Mouse (Mus musculus) lung, adult 2 months (tissue): Measurements from ENCODE around the gene Cldn6. TPM values are rescaled to one million over a fixed set of nuclear protein-coding genes. Genes with fewer than 3 reads are reported as not detected.
A peak's percentile ranks its signal among the peaks of the same experiment; 100 is the strongest.

ENCODE experiments used
- DNase-seq: peaks from one replicate; pipeline ENCODE4 v3.0.0; 2022
- H3K4me1 ChIP-seq: fragments of 200-500 bp; 2 replicates; pipeline ENCODE4 v1.6.1; 2011; ENCODE audit warnings: low read length; ENCODE audit not compliant: control insufficient read depth, insufficient read depth
- H3K4me3 ChIP-seq: fragments of 200-500 bp; replicated peaks from 2 replicates; pipeline ENCODE3; 2011; ENCODE audit warnings: low read depth, mild to moderate bottlenecking, control low read depth, low read length; ENCODE audit errors: extremely low read depth
- CTCF ChIP-seq: fragments of 200-500 bp; IDR thresholded peaks from 2 replicates; pipeline ENCODE4 v1.5.1; 2011; ENCODE audit warnings: mild to moderate bottlenecking, low read length, control low read depth; ENCODE audit not compliant: insufficient read depth
- POLR2A ChIP-seq: fragments of 200-500 bp; IDR thresholded peaks from 2 replicates; pipeline ENCODE4 v1.6.1; 2011; ENCODE audit warnings: low read depth, mild to moderate bottlenecking, control low read depth, low read length, borderline replicate concordance; ENCODE audit errors: extremely low read depth
- WGBS: fragments of 180-500 bp; shearing (Covaris S2); methylation state at CpG from one replicate; pipeline ENCODE4 v1.1.7; 2018; 5-methylcytosine and 5-hydroxymethylcytosine counted together
- polyA plus RNA-seq: library from polyadenylated mRNA; depleted of rRNA; stranded (reverse); fragments of >200 nt; gene quantifications from 2 replicates; pipeline ENCODE4 v1.2.3, GENCODE M21; 2012

Gene Cldn6
- polyA plus RNA-seq, 1 experiment: 0.86 TPM

DNA sequence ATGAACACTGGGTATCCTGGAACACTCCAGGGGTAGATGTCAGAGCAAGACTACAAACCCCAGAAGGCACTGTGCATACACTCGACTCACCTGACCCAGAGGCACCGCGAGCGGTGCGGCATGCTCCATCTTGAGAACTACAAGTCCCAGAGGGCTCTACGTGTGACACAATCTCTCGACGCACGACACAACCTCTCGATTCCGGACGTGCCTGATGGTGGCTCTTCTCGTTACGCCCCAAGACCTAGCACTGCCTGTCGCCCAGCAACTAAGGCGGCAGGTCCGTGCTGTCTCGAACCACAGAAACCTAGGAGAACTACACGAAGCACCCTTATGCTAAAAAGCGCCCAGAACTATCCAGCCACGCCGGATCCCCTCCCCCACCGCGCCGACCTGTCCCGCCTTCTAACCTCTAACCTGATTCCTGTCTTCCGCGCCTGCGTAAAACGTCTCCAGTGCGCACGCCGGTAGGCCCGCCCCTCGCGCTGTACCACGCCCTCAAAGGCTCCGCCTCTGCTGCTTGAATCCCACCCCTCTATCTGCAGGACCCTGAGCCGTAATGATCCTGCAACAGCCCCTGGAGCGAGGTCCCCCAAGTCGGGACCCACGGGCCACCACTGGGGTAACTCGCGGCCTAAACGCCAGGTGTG, 5.5 kb upstream of the Cldn6 start, which contains the start of the genes Hcfc1r1 and Thoc6:
Gene Hcfc1r1, plus strand, starts transcription at position 173 of the 650 bp plus-strand sequence.
Gene Thoc6, minus strand, starts transcription at position 459 of the 650 bp plus-strand sequence.
- Histone ChIP-seq H3K4me1 (peaks cover 3% of the 10 kb centered on the region), H3K4me3 (peak within 1 kb of the TSS; percentile 99)
- DNase-seq: peak; percentile 94
- TF ChIP-seq CTCF (no peak), POLR2A (peak; percentile 87; the same call in 1 of the 2 replicates)
- under 1% methylated on average over 45 of the region's 45 CpGs for WGBS

DNA sequence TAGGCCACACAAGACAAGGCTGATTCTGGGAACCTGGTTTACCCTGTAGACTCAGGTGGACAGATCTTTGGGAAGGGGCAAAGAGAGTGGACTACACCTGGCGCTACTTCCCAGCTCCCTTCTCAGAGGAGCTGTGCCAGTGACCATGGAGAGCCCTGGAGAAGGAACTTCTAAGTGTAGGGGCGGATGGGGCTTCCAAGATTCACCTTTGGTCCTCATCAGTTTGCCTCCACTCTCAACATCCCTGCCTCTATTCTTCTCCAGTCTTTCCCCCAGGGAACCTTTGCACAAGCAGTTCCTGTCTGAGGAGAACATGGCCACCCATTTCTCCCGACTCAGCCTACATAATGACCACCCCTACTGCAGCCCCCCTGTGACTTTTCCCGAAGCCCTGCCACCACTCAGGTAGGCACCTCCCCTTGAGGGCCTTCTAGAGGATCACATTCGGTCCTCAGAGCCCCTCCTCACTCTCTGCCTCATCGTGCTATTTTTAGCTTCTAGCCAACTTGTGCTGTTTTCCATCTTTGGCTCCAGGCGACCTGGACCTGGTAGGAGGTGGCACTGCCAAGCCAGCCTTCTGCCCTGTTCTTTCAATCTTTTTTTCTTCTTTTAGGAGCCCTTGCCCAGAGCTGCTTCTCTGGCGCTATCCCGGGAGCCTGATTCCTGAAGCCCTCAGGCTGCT, 4.6 kb upstream of the Cldn6 start:
- TF ChIP-seq POLR2A (no peak), CTCF (no peak)
- H3K4me1 ChIP-seq: peaks cover 3% of the 10 kb centered on the region
- peak; percentile 28 for DNase-seq
- peak overlapping the region; percentile 99 for H3K4me3 ChIP-seq
- WGBS: 33% methylated on average over 9 of the region's 9 CpGs

DNA sequence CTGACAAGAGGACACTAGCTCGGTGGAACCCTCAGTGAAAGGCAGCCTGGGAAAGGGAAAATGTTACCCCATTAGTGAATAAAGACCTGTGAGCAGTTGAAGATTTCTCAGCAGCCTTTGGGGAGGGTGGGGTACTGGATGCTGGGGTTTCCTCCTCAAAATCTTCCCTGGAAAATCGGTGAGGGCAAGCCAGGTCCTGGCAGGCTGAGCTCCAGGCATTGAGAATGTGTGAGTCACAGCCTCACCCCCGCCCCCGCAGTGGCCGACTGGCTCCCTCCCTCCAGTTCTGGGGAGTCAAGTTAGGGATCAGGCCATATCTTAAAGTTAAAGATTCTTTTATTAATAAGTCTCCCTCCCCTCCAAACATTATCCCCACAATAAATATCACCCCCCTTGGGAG, 3.9 kb upstream of the Cldn6 start:
- Histone ChIP-seq H3K4me1 (peaks cover 3% of the 10 kb centered on the region), H3K4me3 (no peak overlapping the region)
- peak; percentile 39 for DNase-seq
- TF ChIP-seq POLR2A (no peak), CTCF (no peak)
- WGBS: 39% methylated on average over 5 of the region's 5 CpGs

DNA sequence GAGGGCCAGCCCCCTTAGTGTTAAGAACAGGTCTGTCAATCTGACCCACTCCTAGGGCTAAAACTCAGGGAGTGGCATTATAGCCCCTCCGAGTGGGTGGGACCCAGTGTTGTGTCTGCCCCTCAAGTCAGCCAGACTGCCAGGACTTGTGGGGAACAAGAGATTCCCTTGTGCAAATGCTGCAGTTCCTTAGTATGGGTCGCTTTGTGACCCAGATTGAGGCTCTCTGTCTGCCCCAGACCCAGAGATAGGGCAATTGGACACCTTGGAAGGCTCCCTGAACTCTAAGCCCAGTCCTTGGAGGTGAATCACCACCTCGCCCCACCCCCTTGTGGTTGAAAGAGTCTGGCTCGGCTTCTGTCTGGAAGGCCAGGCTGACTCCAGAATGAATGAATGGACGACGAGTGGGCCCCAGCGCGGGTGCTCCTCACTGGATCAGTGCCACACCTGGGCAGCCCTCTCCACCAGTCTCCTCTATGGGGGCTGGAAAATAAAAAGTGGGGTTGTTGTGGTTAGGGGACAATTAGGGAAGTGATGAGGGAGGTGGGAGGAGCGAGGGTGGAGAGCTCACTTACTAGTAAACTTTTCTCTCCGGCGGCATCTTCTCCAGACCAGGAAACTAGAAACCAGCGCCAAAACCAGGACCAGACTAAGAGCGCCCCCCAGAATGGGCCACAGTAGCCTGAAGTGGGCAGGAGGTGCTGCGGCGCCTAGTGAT, 3.3 kb upstream of the Cldn6 start:
- H3K4me3 ChIP-seq: peak overlapping the region; percentile 83
- 19% methylated on average over 15 of the region's 15 CpGs for WGBS
- peaks cover 3% of the 10 kb centered on the region for H3K4me1 ChIP-seq
- DNase-seq: peak; percentile 60
- no peak for TF ChIP-seq CTCF
- no peak for TF ChIP-seq POLR2A

DNA sequence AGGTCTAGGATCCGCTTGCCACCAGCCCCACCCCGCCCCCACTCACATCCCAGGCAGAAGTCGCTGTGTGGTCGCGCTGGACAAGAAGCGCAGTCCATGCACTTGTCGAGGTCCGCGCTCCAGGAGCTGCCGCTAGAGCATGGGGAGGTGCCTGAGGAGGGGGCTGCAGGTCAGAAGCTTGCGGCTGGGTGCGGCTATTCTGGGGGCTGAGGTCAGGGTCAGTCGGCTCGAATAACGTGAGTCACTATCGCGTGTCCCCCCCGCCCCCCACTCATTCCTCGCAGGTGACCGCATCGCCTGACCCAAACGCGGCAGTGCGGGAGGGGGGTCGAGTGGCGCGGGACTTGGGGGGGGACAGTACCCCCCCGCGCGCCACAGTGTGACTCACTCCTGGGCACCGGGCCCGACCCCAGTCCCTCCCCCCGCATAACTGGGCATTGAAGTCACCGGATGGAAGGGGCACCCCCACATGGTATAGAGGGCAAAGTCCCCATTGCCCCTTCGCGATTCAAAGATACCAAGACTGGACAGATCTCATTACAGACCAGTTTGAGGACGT, 2.5 kb upstream of the Cldn6 start:
- DNase-seq: peak; percentile 65
- TF ChIP-seq CTCF (no peak), POLR2A (no peak)
- WGBS: 1% methylated on average over 36 of the region's 37 CpGs
- H3K4me1 ChIP-seq: peaks cover 3% of the 10 kb centered on the region
- H3K4me3 ChIP-seq: peak overlapping the region; percentile 83

DNA sequence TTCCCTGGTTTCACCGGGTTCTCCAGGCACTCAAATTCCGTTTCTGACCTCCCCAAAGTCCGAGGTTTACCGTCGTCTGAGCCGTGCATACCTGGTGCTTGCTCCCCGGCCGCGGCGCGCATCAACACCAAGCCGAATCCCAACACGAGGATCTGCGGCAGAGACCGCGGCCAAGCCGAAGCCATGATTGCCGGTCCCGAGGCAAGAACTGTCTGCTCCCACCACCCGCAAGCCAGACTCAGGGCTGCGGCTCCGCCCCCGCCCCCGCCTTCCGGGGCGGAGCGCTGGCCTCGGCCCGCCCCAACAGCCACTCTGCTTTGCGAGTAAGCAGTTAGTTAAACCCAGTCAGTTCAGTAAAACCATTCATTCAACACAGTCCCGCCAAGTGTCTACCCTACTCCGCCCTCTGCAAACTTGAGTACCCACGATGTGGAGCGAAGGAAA, 1.8 kb upstream of the Cldn6 start, which contains the start of gene Tnfrsf12a:
Gene Tnfrsf12a, minus strand, starts transcription at position 233 of the 444 bp plus-strand sequence.
- peak within 1 kb of the TSS; percentile 83 for H3K4me3 ChIP-seq
- DNase-seq: peak; percentile 83
- WGBS: under 1% methylated on average over 34 of the region's 34 CpGs
- TF ChIP-seq CTCF (no peak), POLR2A (peak; percentile 97)
- H3K4me1 ChIP-seq: peaks cover 3% of the 10 kb centered on the region

DNA sequence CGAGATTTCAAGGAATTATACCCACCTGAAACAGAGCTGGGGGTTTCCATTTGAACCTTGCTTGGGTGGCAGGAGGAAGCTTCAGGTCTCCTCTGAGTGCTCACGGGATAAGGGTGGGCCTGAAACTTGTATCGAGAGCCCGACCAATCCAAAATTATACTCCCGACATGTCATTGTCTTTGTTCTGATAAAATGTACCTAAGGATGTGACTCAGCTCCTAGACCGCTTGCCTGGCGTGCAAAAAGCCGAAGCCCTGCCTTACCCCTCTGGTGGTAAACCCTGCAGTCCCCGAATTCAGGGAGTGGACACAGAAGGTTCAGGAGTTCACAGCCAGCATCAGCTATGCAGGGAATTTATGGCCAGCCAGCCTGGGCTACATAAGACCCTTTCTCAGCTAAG, 1.3 kb downstream of the Cldn6 start:
- DNase-seq: no peak
- no peak overlapping the region for H3K4me3 ChIP-seq
- H3K4me1 ChIP-seq: peaks cover 3% of the 10 kb centered on the region
- TF ChIP-seq POLR2A (no peak), CTCF (no peak)
- WGBS: 60% methylated on average over 9 of the region's 9 CpGs

DNA sequence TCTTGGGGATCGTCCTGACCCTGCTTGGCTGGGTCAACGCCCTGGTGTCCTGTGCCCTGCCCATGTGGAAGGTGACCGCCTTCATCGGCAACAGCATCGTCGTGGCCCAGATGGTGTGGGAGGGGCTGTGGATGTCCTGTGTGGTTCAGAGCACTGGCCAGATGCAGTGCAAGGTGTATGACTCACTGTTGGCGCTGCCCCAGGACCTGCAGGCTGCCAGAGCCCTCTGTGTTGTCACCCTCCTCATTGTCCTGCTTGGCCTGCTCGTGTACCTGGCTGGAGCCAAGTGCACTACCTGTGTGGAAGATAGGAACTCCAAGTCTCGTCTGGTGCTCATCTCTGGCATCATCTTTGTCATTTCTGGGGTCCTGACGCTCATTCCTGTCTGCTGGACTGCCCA, 2.0 kb downstream of the Cldn6 start:
- Histone ChIP-seq H3K4me3 (no peak overlapping the region), H3K4me1 (no peaks in the 10 kb centered on the region)
- no peak for DNase-seq
- no peak for TF ChIP-seq POLR2A
- TF ChIP-seq CTCF: no peak
- WGBS: 64% methylated on average over 10 of the region's 10 CpGs

DNA sequence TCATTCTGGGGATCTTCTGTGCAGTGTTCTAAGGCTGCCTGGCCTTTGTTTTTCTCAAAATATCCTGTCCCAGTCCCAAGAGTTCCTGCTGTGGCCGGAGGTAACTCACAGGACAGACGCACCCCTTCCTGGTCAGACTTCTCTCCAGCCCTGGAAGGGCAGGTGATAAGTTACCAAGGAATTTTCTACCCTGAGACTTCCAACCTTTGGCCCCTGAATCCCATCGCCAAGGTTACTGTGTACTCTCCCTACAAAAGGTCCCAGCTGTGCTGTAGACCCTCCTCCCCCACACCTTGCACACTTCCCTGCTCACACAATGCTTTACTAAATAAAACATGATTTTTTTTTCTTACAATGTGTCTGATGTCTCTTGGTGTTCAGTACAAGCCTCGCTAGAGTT, 3.0 kb downstream of the Cldn6 start:
- no peak for DNase-seq
- TF ChIP-seq CTCF (no peak), POLR2A (no peak)
- no peaks in the 10 kb centered on the region for H3K4me1 ChIP-seq
- WGBS: 44% methylated on average over 4 of the region's 4 CpGs
- no peak overlapping the region for H3K4me3 ChIP-seq
